Mouse (Mus musculus) lung, postnatal 10 days (tissue): ENCODE results near the gene Setmar.
A peak's percentile ranks its signal among the peaks of the same experiment; 100 is the strongest.

Source experiments
- DNase-seq: peaks from one replicate; pipeline ENCODE4 v3.0.0; 2021

Gene Setmar

DNA sequence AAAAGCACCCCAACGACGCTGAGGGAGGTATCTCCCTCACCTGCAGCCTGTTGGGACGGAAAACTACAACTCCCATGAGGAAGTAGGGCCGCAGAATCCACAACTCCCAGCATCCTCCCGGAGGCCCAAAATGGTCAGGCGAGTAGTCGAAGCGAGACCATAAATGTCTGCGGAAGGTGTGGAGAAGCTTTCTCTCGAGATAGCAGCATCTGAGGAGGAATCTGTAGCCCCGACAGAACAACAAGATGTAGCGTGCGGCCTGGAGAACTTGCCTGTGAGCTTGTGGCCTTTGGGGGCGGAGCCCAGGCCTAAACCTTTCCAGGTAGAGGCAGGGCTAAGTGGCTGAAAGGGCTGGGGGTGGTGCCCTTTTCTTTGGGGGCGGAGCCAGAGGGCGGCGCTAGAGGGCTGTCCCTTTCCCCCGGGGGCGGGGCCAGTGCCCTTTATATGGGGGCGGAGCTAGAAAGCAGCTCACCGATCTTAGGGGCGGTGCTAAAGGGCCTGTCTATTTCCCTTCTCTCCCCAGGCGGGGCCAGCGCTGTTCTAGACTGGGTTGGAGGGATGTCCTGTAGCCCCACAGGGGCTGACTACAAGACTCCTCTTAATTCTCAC is at the start of gene Setmar:
TSS of gene Setmar (plus strand) at position 128 of the 609 bp plus-strand sequence.
- peak; percentile 98 for DNase-seq

- DNase-seq: no peak
Observed at GRCm38 (mm10) chr6:108021646-108022045, 43.2 kb upstream of the Setmar start.

DNA sequence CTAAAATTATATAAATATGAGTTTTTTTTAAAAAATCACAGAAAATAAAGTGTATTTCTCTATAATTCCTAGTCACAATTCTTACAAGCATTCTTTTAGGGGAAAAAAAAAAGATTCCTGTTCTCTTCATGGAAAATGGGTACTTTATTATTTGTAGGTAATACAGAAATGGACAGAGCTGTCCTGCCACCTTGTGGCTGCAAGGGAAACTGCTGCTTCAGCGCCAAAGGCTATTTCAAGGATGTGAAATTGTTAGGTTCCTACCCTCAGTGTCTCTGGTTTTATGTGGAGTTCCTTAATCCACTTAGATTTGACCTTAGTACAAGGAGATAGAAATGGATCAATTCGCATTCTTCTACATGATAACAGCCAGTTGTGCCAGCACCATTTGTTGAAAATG is 9.8 kb upstream of the Setmar start:
- DNase-seq: peak; percentile 37

DNA sequence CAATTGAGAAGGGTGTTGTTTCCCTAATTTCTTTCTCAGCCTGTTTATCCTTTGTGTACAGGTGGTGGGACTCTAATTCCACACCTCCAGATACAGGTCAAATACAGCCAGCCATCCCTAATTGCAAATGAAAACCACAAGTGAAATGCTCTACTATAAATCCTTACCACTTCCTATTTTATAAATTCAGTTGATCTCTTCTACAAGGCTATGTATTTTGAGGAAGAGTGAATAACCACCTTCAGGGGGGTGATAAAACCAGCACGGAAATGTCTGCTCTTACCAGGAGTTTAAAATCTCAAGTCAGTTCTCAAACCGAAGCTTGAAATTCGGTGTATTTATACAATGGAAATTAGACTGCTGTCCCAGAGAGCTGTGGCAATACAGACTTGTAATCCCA is 8.9 kb upstream of the Setmar start:
- DNase-seq: no peak

GRCm38 (mm10) chr6:108057353-108057752 is 7.5 kb upstream of the Setmar start:
- no peak for DNase-seq

GRCm38 (mm10) chr6:108058066-108058465 is 6.8 kb upstream of the Setmar start:
- DNase-seq: no peak

DNA sequence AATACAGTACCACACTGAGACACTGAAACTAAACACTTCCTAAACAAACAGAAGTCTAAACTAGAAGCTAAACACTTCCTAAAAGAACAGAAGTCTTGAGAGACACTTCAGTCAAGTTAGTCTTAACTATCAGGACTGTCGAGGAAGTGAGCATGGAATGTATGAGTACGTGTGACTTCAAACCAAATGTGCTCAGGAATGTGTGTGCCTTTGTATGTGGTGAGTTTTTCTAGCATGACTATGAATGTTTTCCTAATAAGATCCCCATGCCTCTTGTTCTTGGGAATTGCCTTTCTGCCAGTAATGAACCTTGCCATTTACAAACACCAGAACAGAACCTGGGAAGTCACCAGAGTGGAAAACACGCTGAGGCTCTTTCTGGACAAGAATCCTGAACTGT is 3.7 kb upstream of the Setmar start:
- DNase-seq: no peak

DNA sequence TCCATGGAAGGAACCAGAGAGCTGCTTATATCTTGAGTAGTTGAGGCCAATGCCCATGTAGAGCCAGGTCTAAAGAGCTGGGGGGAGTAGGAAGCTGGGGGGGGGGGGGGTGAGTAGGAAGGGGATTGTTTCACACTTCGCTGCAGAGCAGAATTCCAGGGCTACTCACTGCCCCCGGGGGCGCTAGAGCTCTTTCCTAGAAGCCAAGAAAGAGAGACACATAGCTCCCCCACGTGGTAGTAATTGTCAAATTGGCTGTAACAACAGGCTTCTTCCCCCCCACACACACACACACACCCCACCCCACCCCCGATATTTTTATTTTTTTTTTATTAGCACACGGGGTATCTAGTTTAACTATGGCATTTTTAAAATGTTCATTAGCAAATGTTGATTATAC is 738 bp downstream of the Setmar start:
- peak; percentile 95 for DNase-seq

DNA sequence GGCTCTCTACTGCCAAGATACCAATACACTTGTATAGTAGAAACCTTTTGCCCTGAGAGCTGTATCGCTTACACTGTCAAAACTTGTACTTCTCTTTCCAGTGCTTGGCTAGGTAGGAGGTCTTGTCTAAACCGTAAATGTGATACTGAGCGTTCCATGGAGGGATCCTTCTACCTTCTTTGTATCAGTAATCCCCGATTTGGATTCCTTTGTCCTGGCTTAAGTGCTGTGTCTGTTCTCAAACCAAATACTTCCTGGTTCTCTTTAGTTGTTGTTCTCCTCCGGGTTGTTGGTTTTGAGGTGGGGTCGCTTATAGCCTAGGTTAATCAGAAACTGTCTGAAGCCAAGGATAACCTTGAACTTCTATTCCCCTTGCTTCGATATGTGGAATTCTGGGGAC is 6.1 kb downstream of the Setmar start:
- no peak for DNase-seq

DNA sequence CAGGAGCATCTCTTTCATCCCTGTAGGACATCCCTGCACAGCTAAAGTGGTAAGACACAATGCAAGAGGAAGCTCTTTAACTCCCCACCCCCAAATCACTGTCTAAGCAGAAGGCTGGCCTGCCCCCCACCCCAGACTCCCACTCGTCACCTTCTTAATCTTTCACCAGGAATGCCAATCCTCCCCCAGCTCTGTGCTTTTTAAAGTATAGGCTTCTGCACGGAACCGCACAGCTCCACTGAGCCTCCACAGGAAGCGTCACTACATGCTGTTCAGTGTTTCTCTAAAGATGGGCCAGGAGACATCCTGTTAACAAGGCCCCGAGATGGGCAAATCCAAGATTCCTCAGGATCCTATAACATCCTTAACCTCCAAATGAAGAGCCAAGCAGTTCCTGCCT is 8.2 kb downstream of the Setmar start:
- no peak for DNase-seq

DNA sequence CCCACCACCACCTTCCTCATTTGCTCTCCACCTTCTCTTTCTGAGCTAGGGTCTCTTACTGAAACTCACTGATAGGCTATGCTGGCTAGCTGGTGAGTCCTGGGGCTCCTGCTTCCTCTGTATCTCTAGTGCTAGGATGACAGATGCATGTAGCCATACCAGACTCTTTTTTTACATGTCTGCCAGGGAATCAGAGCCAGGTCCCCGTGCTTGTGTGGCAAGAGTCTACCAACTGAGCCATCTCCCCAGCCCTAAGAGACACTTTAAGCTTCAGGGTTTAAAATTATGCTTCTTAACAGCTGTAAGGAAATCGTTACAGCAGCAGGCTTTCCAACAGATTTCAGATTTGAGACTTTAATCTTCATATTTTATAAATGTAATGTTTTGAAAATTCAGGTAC is 9.1 kb downstream of the Setmar start:
- DNase-seq: no peak

- DNase-seq: no peak
Observed at GRCm38 (mm10) chr6:108074624-108075023, 9.8 kb downstream of the Setmar start.

DNA sequence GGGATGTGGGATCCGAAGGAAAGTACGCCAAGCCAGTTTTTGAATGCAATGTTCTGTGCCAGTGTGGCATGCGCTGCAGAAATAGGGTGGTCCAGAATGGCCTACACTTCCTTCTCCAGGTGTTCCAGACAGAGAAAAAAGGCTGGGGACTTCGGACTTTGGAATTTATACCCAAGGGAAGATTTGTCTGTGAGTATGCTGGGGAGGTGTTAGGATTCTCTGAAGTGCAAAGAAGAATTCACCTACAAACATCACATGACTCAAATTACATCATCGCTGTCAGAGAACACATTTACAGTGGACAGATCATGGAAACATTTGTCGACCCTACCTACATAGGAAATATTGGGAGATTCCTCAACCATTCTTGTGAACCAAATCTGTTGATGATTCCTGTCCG is 11.0 kb downstream of the Setmar start:
- no peak for DNase-seq

DNA sequence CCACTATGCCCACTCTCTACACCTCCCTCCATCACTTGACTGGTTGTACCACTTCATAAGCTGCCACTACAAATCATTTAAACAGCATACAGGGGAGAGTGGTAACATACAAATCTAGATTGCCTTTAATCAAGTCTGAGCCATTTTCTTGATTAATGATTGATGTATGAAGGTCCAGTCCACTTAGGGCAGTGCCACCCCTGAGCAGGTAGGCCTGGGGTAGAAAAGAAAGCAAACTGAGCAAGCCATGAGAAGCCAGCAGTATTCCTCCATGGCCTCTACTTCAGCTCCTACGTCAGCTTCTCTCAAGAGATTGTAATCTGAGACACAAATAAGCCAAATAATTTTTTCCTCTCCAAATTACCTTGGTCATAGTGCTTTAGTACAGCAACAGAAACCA is 26.5 kb downstream of the Setmar start:
- DNase-seq: no peak

GRCm38 (mm10) chr6:108092646-108093045 is 27.8 kb downstream of the Setmar start:
- no peak for DNase-seq

GRCm38 (mm10) chr6:108093449-108093848 is 28.6 kb downstream of the Setmar start:
- peak; percentile 16 for DNase-seq

DNA sequence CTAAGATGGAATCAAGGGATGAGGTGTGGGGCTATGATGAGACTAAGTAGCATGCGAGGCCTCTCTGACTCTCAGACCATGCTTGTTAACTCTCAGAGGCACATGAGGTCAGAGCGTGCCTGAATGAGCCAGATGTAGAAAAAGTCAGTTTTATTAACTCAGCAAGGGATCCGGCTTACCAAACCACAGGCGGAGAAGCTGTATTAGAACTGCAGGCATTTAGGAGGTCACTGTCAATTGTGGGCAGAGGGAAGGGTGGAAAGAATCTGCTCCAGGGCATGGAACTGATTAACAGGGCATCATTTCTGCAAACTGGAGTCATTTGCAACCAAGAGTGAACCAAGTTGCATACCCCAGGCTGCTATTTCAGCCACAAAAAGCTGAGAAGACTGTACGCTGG is 30.6 kb downstream of the Setmar start:
- no peak for DNase-seq

DNA sequence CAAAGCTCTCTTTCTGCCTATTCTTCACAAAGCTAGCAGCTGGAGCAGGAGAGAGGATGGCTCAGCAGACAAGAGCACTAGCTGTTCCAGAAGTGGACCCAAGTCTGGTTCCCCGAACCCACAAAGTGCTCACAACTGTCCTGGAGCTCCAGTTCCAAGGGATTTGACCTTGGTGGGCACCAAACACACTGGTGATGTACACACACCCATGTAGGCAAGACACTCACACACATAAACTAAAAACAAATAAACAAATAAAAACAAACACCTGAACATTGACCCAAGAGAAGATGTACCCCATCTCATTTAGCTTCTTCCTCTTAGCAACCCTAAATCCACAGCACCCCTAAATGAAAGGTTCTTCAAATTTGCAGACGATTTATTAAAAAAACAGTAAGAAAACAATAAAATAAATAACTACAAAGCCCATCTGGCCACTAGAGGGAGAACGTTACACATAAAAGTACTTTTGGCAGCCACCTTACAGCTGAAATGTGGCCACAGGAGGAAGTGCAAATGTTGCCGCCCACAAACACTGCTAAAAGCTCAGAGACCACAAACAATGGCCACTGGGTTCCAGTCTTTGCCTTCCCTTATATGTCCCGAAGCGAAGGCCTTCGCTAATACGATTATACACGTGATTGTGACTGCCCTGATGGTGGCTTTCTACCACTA is 33.5 kb downstream of the Setmar start:
- peak; percentile 88 for DNase-seq

GRCm38 (mm10) chr6:108098846-108099217 is 34.0 kb downstream of the Setmar start:
- DNase-seq: no peak

GRCm38 (mm10) chr6:108101936-108102830 is 37.3 kb downstream of the Setmar start:
- DNase-seq: no peak

- DNase-seq: no peak
Observed at GRCm38 (mm10) chr6:108107376-108107775, 42.5 kb downstream of the Setmar start.

DNA sequence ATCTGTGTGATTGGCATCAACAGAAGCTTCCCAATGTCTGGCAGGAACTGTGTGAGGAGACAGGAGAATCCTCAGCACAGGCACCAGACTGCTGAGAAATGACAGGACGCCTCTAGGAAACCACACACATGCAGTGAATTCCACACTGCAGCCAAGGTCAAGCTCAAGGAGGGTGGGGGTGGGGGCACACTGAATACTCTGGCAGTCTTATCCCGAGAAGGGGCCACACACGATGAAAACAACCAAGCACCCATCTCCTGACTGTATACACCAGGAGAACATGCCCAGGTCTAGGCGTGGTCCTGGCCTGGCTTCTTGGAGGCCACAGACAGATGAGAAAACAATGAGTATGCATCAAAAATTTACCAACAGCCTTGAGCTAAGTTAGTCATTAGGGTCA is 45.5 kb downstream of the Setmar start:
- no peak for DNase-seq

GRCm38 (mm10) chr6:108111693-108112092 is 46.8 kb downstream of the Setmar start:
- DNase-seq: no peak

GRCm38 (mm10) chr6:108114971-108115370 is 50.1 kb downstream of the Setmar start:
- DNase-seq: no peak
